Mouse (Mus musculus): Measurements from ENCODE around the gene Snx25.

DNA sequence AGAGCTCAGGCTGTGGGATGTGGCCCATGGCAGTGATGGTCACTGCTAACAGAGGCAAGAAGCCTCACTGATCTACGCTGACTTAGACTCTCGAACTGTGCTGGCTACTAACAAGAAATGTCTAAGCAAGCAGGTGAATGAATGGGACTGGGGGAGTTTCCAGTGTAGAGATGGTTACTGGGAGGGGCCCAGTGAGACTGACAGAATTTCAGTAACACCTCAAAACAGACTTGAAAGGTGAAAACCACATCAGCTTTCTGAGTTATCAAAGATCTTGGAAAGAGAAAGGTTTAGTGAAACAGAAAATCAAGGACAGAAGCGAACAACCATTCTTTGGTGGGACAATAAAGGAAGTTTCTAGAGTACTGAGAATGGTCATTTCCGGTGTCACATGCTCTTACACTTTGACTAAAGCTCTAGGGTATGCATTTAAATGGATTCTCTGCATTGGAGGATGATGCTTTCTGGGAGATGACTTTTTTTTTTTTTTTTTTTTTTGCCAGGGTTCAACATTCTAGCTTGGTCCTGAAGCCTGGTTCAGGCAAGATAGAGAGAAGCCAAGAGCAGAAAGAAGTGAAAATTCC is 9.4 kb downstream of the Snx25 start:
- TF ChIP-seq CTCF (IDR thresholded peaks at IDR 0.05; ENCODE audit: borderline replicate concordance, insufficient read depth, low read depth, low read length), result no peak
- no peak for TF ChIP-seq POLR2A (IDR thresholded peaks at IDR 0.05; ENCODE audit: borderline replicate concordance, insufficient read depth, low read length)
